Mouse (Mus musculus) liver, adult 2 months (tissue): ENCODE results near the gene Megf11.

Source experiments
- CTCF ChIP-seq: fragments of 200-500 bp; IDR thresholded peaks from 2 replicates; pipeline ENCODE4 v1.5.1; 2011; ENCODE audit warnings: low read depth, low read length, control low read depth
- POLR2A ChIP-seq: fragments of 200-500 bp; IDR thresholded peaks from 2 replicates; pipeline ENCODE4 v1.6.1; 2011; ENCODE audit warnings: low read length, control low read depth; ENCODE audit not compliant: insufficient read depth; ENCODE audit errors: extremely low read depth

GRCm38 (mm10) chr9:64579306-64579705, 193.9 kb downstream of the Megf11 start:
- TF ChIP-seq POLR2A = no peak
- no peak for TF ChIP-seq CTCF
